Mouse (Mus musculus) cerebellum, adult 11-12 months (tissue): ENCODE measurements around the gene Cxcl10.
A peak's percentile ranks its signal among the peaks of the same experiment; 100 is the strongest.

Source experiments
- DNase-seq: peaks from one replicate; pipeline ENCODE4 v3.0.0; 2022

Gene Cxcl10

DNA sequence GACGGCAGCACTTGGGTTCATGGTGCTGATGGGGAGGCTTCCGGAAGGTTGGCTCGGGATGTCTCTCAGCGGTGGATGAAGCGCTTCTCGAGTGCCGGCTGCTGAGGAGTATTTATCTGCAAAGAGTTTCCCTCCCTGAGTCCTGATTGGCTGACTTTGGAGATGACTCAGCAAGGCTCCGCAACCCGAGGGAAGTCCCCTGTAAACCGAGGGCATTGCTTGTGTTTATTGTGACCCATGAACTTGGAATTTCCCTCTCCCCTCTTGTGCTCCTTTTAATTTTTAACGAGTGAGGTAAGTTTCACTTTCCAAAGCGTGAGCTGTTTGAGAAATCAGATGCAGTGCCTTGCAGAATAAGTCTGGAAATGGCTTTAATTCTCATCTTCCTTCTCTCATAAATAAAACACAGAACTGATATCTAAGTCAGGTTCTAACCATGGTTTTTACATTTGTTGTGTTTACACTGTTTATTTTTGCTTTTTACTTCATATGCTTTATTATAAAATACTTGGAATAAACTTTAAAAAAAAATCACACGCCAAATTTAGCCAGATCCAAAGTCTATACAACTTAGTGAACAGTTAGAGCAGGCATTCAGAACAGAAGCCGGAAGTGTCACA lies at the start of gene Cxcl10:
Gene Cxcl10, minus strand, starts transcription at position 96 of the 620 bp plus-strand sequence.
- DNase-seq, result no peak

DNA sequence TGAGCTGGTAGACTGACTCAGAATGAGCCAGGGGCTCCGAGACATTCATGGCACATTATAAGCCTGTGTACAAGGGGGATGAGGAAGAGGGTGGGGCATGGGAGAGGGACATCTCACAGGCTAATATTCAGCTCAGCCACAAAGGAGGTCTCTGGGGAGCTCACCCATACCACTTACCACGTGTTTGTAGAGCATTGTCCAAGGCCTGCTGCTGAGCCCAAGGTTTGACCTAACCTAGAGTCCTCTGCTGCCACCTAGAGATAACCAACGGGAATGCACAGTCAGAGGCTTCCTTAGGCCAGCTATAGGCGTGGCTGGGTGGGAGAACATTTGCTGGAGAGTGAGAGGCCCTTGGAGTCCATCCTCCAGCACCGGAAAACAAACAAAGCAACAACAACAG lies 49.5 kb upstream of the Cxcl10 start:
- peak; percentile 31 for DNase-seq

DNA sequence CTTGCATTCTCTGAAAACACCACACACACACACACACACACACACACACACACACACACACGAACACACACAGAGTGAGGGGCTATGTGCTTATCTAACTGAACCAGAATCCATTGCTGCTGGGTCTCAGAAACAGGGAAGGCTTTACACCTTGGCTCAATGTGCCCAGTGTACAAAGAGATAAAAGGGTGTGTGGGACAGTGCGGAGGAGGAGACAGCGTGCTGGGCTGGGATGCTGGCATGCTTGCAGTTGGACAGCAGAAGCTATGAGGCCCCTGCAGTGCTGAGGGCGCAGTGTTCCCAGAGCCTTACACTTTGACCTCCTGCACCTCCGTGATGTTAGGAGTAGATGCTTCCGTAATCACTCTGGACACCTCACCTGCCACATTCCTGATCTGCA lies 47.8 kb upstream of the Cxcl10 start:
- no peak for DNase-seq

DNA sequence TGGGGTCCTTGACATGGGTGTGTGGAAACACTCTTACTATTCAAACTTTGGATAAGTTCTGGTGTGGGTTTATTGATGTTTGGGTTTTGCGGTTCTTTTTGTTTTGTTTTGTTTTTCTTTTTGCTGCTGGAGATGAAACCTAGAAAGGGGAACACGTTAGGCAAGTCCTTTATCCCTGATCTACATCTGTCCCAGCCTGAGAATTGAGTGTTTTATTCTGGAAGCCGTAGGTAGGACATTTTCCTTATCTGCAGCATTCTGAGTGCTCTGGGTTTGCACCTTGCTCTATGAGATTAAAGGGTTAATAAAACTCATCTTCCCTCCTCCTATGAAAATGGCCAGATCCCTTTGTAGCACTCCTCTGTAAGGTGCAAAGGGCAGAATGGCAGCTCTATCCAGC lies 47.1 kb upstream of the Cxcl10 start:
- DNase-seq, result no peak

DNA sequence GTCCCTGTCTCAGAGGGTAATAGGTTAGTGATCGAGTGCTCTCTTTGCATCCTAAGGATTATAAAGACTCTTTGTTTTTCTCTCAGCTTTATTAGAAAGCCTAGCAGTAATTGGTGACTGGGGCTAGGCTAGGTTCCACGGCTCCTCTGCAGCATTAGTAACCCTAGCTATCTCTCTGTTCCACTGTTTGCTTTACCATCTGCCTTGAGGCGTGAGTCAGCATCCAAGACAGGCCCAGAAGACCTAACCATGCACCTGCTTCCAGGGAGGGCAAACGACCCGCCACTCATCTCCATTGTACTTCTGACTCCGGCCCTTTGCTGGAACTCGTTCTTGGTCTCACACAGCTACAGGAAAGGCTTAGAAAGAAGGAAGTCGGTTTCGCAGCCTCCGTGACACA lies 45.2 kb upstream of the Cxcl10 start:
- no peak for DNase-seq

DNA sequence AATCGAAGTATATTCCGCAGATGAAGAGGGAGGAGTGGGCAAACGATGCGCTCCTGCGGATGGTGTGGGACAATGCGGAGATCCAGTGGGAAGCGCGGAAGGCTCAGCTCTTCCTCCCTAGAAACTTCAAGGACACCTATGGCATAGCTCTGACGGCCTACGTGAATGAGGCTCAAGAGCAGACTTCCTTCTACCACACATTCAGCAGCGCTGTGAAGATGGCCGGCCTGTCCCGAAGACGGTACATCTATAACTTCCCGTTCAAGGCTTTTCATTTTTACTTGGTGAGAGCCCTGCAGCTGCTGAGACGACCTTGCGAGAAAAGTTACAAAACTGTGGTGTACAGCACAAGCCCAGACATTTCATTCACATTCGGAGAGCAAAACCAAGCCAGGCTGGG lies 43.9 kb upstream of the Cxcl10 start:
- DNase-seq, result no peak

DNA sequence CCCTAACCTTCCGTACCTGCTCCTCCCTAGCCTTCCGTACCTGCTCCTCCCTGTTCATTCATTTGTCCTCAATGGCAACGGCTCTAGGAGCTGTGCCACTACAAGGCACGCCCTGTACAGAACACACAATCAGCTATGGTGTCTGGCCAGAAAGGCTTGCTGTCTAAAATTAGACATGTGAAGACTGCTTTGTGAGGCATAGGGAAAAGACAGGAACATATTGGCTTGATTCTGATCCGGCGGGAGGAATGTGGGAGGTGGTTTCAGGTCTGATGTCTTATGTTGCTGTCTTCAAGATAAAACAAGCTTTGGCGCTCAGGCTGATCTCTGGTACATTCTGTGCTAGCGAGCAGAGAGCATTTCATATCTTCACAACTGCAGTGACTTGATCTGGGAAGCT lies 41.9 kb upstream of the Cxcl10 start:
- DNase-seq, result no peak

DNA sequence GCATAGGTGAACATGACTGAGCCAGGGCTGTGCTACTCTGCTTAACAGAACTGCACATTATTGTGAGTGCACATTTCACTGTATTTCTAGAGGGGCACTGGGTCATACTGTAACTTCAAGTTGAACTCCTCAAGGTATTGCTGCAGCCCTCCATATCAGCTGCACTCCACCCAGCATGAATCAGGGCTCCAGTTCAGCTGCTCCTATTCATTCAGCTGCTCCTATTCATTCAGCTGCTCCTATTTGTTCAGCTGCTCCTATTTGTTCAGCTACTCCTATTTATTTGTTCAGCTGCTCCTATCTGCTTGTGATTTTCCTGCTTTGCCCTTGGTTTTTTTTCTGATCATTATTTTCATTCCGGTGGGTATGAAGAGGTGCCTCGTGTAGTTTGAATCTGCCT lies 41.3 kb upstream of the Cxcl10 start:
- DNase-seq, result no peak

DNA sequence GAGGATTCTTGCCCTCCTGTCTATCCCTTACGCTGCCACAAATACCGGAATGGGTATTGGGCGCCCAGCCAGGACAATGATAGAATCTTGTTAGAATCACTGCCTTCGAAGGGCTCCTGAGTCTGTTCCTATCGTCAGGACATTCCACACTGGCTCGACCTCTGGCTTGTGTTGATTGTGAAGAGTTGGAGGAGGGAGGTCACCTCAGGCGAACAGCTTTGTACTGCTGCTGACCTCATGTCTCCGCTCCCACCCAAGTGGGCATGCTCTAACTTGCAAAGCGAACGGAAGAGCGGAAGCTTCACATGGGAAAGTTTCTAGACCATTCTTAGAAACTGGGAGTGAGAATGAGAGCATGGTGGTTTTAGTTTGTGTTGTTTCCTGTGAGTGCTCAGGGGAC lies 38.7 kb upstream of the Cxcl10 start:
- DNase-seq, result no peak

DNA sequence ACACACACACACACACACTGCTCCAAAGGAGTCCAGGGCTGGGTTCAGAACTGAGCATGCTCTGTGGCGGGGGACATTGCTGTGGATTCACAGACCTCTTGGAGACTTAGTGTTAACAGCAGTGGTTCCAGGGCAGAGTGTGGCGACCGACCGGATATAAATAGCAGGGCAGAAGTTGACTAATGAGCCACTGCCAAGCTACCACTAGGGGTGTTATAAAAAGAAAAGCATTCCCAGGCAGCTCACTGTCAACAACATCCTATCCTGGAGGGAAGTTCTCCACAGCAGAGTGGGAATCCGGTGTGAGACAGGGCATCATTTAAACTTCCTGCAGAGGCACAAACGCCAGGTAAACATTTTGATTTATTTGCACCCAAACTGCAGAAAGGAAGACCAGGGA lies 38.0 kb upstream of the Cxcl10 start:
- DNase-seq, result no peak

DNA sequence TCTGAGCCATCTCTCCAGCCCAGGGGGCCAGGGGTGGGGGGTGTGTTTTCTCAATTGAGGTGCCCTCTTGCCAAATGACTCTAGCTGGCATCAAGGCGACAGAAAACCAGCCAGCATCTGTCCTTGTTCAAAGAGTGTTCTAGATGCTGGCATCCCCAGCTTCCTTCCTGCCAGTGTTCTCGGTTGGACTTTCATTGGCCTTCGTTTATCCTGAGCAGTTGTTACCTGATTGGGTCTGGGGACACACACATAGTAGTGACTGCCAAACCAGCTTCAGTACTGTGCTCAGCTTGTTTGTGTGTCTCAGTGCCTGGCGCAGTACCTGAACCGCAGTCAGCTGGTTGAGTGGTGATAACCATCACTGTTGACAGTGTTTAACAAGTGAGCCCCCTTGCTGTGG lies 37.4 kb upstream of the Cxcl10 start:
- no peak for DNase-seq

DNA sequence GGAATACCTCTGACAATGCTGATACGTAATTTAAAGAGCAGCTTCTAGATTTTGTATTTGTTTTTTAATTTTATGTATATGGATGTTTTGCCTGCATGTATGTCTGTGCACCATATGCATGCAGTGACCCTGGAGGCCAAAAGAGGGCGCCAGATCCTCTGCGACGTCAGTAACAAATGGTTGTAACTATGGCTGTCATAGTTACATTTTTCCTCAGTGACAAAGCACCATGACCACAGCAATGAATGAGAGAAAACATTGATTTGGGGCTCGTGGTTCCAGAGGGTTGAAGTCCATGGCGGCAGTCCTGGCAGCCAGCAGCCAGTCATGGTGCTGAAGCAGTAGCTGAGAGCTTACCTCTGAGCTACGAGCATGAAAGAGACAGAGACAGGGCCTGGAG lies 36.2 kb upstream of the Cxcl10 start:
- DNase-seq, result no peak

DNA sequence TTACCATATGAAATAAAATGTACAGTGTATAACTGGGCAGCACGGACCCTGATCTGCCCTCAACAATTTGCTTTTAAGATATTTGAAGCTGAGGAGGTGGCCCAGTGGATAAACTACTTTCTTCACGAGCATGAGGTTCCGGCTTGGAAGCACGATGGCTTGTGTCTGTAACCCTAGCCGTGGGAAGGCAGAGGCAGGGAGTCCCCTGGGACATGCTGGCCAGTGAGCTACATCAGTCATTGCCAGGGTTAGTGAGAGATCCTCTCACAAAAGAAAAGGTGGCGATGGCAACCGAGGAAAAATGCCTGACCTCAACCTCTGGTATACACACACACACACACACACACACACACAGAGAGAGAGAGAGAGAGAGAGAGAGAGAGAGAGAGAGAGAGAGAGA lies 35.1 kb upstream of the Cxcl10 start:
- no peak for DNase-seq

DNA sequence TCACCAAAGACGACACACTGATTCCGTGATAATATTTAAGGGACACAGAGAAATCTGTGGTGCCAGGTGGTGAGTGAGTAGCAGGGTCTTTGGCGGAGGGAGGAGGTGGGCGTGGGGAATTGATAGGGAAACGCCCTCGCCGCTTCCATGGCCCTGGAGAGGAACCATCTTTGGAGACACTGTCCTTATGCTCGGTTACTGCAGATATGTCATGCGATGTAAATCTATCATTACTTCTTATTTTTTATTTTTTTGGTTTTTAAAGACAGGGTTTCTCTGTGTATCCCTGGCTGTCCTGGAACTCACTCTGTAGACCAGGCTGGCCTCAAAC lies 33.6 kb upstream of the Cxcl10 start:
- DNase-seq, result no peak

DNA sequence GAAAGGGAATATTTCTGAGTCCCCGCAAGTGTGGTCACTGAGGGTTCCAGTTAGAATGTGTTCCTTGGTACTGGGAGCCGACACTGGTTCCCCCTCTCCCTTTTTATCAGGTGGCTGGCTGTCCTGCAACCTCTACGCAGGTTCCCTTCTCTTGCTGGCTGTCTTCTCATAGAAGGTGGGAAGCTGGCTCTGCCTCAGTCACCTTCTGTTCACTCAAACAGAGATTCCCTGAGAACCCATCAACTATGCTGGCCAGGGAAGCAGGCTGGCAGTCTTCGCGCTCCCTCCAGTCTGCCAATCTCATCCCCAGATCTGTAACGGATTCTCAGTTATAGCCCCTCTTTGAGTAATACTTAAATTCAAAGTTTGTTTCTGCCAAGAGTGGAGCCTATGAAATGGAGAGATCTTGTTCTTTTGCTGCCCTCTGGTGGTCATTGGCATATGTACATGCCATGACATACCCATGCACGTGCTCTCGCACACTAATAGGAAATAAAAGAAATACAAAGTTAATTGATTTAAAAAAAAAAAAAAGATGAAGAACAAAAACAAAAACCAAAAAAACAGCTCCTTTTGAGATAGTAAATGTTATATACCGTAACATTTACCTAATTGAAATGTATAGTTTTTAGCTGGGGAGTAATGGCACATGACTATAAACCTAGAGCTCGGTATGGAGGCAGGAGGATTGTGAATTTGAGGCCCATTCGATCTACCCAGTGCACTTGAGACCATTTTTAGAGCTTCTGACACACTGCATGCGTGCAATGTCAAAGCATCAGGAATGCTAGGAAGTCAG lies 33.1 kb upstream of the Cxcl10 start:
- DNase-seq, result peak; percentile 59

DNA sequence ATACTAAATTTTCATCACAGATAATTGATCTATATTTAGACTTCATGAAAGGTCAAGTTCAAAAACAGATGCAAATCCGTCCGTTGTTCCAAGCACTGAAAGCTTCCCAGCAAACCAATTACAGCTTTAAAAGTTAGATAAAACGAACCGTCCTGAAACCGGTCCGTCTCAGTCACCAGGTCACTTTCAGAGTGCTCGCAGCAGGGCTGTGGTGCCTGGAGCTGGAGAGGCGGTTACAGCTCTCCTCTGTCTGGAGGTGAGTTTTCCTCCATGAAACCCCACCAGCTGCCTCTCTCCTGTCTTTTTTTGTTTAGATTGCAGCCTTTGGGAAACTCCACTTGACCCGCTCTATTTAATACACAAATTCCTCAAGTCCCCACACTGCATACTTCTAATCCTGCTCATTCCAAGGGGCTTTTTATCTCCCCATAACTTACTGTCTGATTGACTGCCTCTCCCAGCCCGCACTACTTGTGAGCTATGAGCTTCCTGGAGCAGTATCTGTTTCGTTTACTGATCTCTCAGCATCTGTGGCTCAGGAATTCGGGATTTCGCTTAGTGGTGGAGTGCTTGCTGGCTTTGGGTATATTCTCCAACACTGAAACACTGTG lies 28.2 kb upstream of the Cxcl10 start:
- no peak for DNase-seq

DNA sequence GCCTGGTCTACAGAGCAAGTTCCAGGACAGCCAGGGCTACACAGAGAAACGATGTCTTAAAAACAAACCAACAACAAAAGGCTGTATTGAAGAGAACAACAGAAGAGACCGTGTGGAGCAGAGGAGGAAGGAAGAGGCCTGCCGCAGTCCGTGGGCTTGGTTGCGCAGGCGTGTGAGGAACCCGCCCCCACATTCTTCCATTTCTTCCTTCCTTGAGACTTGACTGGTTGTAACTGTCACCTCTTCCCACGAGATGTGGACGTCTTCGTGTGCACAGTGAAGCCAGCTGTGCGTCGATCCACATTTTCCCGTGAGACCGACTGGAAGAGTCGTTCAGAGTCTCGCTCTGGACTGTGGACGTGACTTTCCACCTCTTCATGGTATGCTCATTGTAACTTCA lies 26.7 kb upstream of the Cxcl10 start:
- DNase-seq, result no peak

DNA sequence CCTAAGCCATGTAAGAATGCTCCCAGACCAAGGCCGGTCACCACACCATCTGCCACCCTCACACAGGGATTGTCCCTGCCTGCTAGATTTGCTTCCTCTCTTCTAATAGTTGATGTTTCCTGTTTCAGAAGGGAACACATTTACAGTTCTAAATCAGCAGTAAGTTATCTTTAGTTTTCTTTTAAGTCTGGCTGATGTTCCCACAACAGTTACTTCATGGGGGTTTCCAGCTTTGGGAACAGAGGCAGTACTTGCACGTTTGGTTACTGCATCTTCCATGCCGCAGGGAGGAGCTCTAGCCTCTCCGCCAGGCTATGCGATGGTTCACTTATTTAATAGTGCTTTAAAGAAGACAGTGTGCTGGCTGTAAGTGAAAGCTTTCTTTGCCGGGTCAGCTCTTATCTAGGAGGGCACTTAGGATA lies 26.0 kb upstream of the Cxcl10 start:
- no peak for DNase-seq

DNA sequence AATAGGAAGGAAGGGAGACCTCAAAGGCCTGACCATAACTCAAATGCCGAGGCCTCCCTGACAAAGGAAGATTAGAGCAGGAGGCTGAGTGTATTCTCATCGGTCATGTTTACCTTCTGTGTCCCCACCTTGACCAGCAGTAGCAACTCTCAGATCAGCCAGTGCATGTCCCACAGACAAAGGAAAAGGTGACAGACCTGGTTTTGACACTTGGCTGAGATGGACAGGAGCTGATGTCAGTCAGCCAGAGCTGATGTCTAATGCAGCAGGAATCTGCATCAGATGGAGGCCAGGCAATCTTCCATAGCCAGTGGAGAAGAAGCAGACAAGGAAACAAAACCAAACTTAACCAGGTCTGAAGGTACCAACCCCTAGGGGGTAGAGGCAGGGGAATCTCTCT lies 23.9 kb upstream of the Cxcl10 start:
- no peak for DNase-seq

DNA sequence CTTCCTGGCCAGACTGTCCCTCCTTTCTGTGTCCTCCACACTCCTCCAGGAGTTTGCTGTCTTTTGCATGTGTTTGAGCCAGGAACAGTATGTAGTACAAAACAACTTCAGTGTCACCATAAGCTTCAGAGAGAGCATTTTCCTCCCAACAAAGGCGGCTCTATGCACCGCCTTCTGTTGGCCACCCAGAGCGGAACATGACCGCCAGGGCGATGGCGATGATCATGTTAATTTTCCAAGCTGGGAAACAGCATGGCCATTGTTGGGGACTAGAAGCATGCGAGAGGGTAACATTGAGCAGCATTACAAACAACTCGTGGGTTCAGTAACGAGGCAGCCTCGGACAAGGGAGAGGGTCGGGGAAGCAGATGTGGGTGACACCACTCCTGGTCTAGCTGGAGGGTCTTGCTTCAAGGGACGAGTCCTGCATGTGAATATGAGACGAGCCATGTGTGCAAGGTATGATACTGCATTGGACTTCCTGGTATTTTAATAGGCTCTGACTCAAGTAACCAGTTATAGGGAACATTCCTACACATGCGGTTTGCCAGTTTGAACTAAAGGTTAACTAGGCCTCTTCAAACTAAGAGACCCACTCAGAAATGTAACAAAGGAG lies 22.8 kb upstream of the Cxcl10 start:
- DNase-seq, result no peak

DNA sequence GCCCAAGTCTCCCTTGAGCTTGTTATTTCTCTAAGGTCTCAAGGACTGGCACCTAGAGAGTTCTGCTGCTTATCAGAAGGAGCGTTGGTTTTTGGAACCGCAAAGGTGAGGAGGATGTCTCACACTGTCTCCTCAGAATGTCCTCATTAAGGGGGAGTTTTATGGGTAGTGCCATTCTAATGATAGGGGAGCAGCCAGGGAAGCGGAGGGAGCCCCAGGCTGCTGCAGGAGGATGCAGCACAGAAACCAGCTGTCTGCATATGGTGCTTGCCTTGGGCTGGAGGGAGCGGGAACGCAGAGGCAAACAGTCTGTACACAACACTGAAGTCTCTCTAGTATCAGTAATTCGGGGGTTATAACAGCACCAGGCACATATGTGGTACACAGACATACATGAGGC lies 22.2 kb upstream of the Cxcl10 start:
- no peak for DNase-seq

DNA sequence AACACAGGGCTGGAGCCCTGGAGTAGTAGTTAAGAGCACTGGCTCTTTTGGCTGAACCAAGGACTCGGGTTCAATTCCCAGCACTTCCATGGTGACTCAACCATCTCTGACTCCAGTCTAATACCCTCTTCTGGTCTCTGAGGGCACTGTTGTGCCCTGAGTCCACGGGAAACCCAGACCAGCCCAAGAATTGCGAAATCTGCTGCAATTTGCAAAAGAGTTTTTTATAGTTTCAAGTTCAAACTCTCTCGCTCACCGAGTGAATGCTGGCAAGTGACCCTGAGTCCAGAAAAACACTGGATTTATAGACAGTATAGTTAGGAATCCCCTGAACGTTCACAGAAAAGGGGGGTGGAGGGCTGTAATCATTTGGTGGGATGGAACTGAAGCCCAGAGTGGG lies 21.7 kb upstream of the Cxcl10 start:
- DNase-seq, result no peak

DNA sequence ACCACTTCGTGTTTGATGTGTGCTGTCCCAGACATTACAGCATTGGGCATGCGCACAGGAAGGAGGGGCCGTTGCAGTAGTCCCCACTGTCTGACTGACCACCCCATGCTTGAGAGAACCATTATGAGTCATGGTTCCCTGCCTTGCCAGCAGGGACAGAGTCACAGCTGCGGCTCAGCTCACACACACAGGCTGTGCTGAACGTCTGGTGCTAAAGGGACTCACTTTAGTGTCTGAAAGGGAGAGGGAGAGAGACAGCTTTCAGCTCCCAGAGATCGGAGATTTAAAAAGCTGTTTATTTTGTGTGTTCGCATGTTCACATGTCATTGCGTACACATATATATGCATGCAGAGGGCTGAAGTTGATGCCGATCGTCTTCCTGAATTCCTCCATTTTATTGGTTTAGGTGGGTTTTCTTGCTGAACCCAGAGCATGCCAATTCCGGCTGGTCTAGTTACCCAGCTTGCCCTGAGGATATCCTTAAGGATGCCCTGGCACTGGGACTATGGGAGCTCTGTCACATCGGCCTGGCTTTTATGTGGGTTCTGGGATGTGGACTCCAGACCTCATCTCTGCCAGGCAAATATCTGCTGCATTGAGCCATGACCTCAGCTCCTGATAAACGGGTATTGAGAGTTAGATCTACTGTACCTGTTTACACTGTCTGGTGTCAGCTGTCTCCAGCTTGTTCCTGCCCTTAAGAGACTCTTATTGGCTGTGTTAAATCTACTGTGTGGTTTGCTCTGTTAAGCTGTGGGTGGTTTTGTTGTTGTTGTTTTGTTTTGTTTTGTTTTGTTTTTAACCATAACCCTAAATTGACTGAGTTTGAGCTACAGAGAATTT lies 20.7 kb upstream of the Cxcl10 start:
- DNase-seq, result peak; percentile 76
